Mouse (Mus musculus): ENCODE data around the gene Gm49383. TPM values are rescaled to one million over a fixed set of nuclear protein-coding genes. Genes with fewer than 3 reads are reported as not detected.

Gm49383 gene
- polyA plus RNA-seq (2012; rRNA removed) = 1.2 and 1.5 TPM in 2 replicates

GRCm38 (mm10) chr12:69196444-69197377 is at the start of gene Gm49383:
Gene Gm49383, minus strand, starts transcription at chr12:69197104.

DNA sequence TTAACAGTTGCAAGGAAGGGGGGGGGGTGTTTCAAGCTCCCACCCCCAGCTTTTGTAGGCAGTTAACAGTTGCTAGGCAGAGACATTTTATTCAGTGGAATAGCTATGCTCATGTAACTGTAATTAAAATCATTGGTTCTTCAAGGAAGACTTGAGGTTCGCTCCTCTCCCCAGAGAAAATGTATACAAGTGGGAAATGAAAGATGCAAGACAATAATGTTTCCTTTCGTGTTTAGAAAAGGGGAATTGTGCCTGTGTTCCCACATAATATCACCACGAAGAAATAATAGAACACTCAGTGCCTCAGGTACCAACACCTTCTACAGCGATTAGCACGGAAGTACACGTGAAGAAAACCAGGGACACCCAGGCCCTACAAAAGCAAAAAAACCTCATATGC is 44.0 kb upstream of the Gm49383 start, which contains the start of gene Klhdc1:
Klhdc1 (plus strand) TSS at position 301 of the 400 bp plus-strand sequence.

GRCm38 (mm10) chr12:69227776-69228466 is 31.0 kb upstream of the Gm49383 start, which contains the start of gene Pole2:
Gene Pole2, minus strand, starts transcription at chr12:69228195.

DNA sequence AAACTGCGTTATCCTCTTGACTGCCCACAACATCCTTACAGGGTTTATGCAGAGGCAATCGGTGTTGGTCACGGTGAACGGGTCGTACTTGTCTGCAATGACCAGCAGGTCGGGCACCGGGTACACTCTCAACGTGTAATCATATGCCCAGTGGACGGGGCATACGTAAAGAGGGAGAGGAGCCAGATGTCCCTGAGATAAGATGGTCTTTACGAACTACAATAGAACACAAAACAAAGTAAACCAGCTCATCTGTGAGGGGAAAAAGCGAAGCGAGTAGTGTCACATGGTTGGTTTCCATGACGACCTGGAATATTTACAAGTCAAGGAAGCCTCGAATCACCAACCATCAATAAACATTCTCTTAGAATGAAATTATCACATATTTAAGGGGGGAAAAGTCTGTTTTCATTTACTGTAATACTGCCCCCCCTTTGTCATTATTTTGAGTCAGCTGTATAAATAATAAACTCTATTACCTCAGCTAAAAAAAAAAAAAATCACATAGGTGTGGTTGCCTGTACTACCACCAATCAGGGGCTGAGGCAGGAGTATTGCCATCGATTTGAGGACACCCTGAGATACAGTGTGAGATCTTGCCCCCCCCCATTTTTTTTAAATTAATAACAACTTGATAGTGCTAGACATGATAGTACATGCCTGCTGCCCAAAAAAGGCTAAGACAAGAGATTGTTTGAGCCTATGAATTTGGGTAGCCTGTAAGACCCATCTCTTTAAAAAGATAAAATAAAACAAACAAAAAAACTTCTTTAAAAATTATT is 7.3 kb upstream of the Gm49383 start, which contains the start of gene Gm49384:
Gm49384 (minus strand) TSS at position 216 of the 782 bp plus-strand sequence.

DNA sequence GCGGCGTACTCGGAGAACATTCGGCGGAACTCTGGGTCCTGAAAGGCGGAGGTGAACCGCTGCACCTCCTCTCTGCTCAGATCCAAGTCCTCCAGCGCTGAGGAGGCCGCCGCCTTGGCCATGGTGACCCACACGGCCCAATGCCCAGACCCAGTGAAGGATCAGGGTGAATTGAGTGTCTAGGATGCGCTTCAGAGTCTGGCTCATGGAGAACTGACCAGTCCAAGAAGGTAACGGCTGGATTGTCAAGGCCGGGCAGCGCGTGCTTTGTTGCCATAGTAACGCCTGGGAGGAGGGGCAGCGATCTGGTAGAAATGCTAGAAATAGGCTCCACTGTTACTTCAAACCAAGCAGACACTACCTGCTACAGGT is 1.2 kb upstream of the Gm49383 start, which contains the start of gene Dnaaf2:
Dnaaf2 (minus strand) TSS at position 266 of the 372 bp plus-strand sequence.

GRCm38 (mm10) chr12:69183583-69184308 is 13.2 kb downstream of the Gm49383 start, which contains the start of the genes Rpl36al and Mgat2:
Gene Rpl36al, minus strand, starts transcription at chr12:69184083.
Gene Mgat2, plus strand, starts transcription at chr12:69184157.

GRCm38 (mm10) chr12:69168461-69169106 is 28.3 kb downstream of the Gm49383 start, which contains the start of gene Lrr1:
Gene Lrr1, plus strand, starts transcription at chr12:69168814.

DNA sequence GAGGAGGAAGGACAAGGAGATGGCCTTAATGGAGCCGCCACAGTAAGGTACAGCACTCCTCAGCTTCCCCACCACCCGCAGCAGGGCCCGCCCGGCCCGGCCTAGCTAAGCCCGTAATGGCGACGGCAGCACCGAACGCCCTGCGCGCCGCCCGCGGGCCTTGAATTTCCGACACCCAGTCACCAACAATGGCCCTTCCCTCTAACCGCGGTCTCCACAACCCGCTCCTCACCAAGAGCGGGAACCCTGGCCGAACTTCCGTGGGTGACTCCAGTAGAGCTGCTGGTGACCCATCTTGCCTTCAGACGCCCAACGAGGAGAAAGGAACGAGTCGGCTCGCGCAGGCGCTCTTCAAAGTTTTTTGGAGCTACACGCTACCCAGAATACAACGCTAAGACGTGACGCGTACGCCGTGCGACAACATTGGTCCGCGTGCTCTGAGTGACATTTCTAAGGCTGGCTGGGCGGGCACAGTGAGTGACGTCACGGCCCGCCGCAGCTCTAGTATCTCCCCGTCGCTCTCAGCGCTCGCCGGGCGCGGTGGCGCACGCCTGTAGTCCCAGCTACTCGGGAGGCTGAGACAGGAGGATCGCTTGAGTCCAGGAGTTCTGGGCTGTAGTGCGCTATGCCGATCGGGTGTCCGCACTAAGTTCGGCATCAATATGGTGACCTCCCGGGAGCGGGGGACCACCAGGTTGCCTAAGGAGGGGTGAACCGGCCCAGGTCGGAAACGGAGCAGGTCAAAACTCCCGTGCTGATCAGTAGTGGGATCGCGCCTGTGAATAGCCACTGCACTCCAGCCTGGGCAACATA is 37.9 kb downstream of the Gm49383 start, which contains the start of gene Rps29:
Rps29 (minus strand) TSS at position 422 of the 813 bp plus-strand sequence.

Other genes with a start within 250 kb of the Gm49383 start
- gene Rps29, start 37.9 kb downstream of the Gm49383 start, polyA plus RNA-seq (2012; rRNA removed) = 863 and 992 TPM in 2 replicates
- 1.3 and 1.9 TPM in 2 replicates for gene Lrr1, start 28.3 kb downstream of the Gm49383 start, polyA plus RNA-seq (2012; rRNA removed)
- gene Rpl36al, start 13.0 kb downstream of the Gm49383 start, polyA plus RNA-seq (2012; rRNA removed) = 13.5 and 13.7 TPM in 2 replicates
- gene Mgat2, start 12.9 kb downstream of the Gm49383 start, polyA plus RNA-seq (2012; rRNA removed) = 8.0 and 13.5 TPM in 2 replicates
- gene Dnaaf2, start 1.3 kb upstream of the Gm49383 start, polyA plus RNA-seq (2012; rRNA removed) = 0.44 and 0.66 TPM in 2 replicates
- not detected in 2 replicates for gene Gm49384, start 7.2 kb upstream of the Gm49383 start, polyA plus RNA-seq (2012; rRNA removed)
- 1.1 and 1.9 TPM in 2 replicates for gene Pole2, start 31.1 kb upstream of the Gm49383 start, polyA plus RNA-seq (2012; rRNA removed)
- 0.22 and 0.31 TPM in 2 replicates for gene Klhdc1, start 44.1 kb upstream of the Gm49383 start, polyA plus RNA-seq (2012; rRNA removed)
- gene Klhdc2, start 99.6 kb upstream of the Gm49383 start, polyA plus RNA-seq (2012; rRNA removed) = 12.9 and 24.8 TPM in 2 replicates
- gene Nemf, start 160.1 kb upstream of the Gm49383 start, polyA plus RNA-seq (2012; rRNA removed) = 0.20 and 0.52 TPM in 2 replicates
- gene Arf6, start 175.0 kb upstream of the Gm49383 start, polyA plus RNA-seq (2012; rRNA removed) = 113 and 199 TPM in 2 replicates
- gene Gm9887, start 175.4 kb upstream of the Gm49383 start, polyA plus RNA-seq (2012; rRNA removed) = 0.76 and 1.1 TPM in 2 replicates

Data from stomach, adult 2 months (tissue).